ENCODE assay signal across 19 mouse cellular contexts in genomic region chr2:163976448-163976847, GRCm38 (mm10).
"Had no signal": no experiment of that assay in that cellular context is flagged by ENCODE, and none has a peak within 500 bp of the region (broad histone marks: within the 10 kb centered on the region; RNA-seq: fewer than 3 reads in every experiment).

No protein-coding gene starts in this region.

- H3K4me3 ChIP-seq: liver, embryonic 12.5 days; liver, embryonic 15.5 days; lung, embryonic 15.5 days; midbrain, embryonic 12.5 days; midbrain, embryonic 15.5 days; neural tube, embryonic 12.5 days; neural tube, embryonic 15.5 days had no signal

- H3K27ac ChIP-seq: liver, embryonic 12.5 days; liver, embryonic 15.5 days; lung, embryonic 15.5 days; midbrain, embryonic 12.5 days; midbrain, embryonic 15.5 days; neural tube, embryonic 12.5 days; neural tube, embryonic 15.5 days; stomach, postnatal 0 days had no signal

- DNase-seq: kidney, postnatal 14 days; kidney, postnatal 4 days; lung, adult 18-20 months; lung, postnatal 10 days; lung, postnatal 36 days; right cerebral cortex, adult 18-20 months; right cerebral cortex, postnatal 14 days; right cerebral cortex, postnatal 4 days; thymus, adult 2 months; thymus, postnatal 14 days; thymus, postnatal 4 days had no signal

- H3K9me3 ChIP-seq: liver, embryonic 12.5 days; liver, embryonic 15.5 days; lung, embryonic 15.5 days; midbrain, embryonic 12.5 days; midbrain, embryonic 15.5 days; neural tube, embryonic 15.5 days had no signal

- H3K9ac ChIP-seq: liver, embryonic 12.5 days; liver, embryonic 15.5 days; lung, embryonic 15.5 days; midbrain, embryonic 12.5 days; midbrain, embryonic 15.5 days; neural tube, embryonic 12.5 days; neural tube, embryonic 15.5 days had no signal

- H3K4me2 ChIP-seq: liver, embryonic 12.5 days; liver, embryonic 15.5 days; lung, embryonic 15.5 days; midbrain, embryonic 12.5 days; midbrain, embryonic 15.5 days; neural tube, embryonic 12.5 days; neural tube, embryonic 15.5 days had no signal

- H3K27me3 ChIP-seq: liver, embryonic 12.5 days; liver, embryonic 15.5 days; lung, embryonic 15.5 days; midbrain, embryonic 12.5 days; midbrain, embryonic 15.5 days; neural tube, embryonic 12.5 days; neural tube, embryonic 15.5 days had no signal

- H3K36me3 ChIP-seq: liver, embryonic 12.5 days; liver, embryonic 15.5 days; lung, embryonic 15.5 days; midbrain, embryonic 12.5 days; midbrain, embryonic 15.5 days; neural tube, embryonic 12.5 days; neural tube, embryonic 15.5 days had no signal

- ATAC-seq: liver, embryonic 12.5 days; midbrain, embryonic 15.5 days had no signal

- H3K4me1 ChIP-seq: liver, embryonic 12.5 days; liver, embryonic 15.5 days; lung, embryonic 15.5 days; midbrain, embryonic 12.5 days; midbrain, embryonic 15.5 days; neural tube, embryonic 12.5 days; neural tube, embryonic 15.5 days had no signal
